Mouse (Mus musculus): Measurements from ENCODE around the gene Thbs2.

DNA sequence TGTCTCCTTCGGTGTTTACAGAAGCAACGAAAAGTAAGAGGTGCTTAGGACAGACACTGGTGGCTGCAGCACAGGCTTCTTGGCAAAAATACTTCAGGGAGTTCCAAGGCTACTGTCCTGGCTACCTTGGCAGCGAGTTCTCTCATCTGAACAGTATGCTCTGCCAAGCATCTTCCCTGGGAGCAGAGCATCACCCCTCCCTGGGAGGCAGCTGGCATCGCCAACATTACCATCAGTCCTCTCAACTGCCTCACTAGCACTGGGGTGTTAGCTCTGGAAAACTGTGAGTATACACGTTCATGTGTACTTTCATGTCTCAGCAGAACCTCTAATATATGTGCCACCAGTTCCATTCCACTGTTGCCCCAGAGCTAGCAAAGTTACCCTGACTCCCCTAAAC, 30.7 kb downstream of the Thbs2 start:
- no peak for TF ChIP-seq POLR2A (IDR thresholded peaks at IDR 0.05; ENCODE audit: low read depth, low read length)
- no peak for TF ChIP-seq CTCF (IDR thresholded peaks at IDR 0.05; ENCODE audit: extremely low read depth, insufficient read length, insufficient replicate concordance, low read depth, low read length)
